Mouse (Mus musculus): ENCODE results near the gene Gm16181. TPM values are rescaled to one million over a fixed set of nuclear protein-coding genes. Genes with fewer than 3 reads are reported as not detected.

Gene Gm16181
- total RNA-seq, 2 experiments from 2014 or later = not detected

- no peak for ATAC-seq (replicated peaks; ENCODE audit: poor library complexity)
These were observed 42.9 kb downstream of the Gm16181 start for GRCm38 (mm10) chr17:35263523-35263883.

GRCm38 (mm10) chr17:35267399-35268086, 46.9 kb downstream of the Gm16181 start:
- ATAC-seq (replicated peaks; ENCODE audit: poor library complexity) = no peak

- peak; percentile 89 for ATAC-seq (replicated peaks; ENCODE audit: poor library complexity)
These were observed 49.2 kb downstream of the Gm16181 start for GRCm38 (mm10) chr17:35269653-35270347.

GRCm38 (mm10) chr17:35272249-35272648, 51.6 kb downstream of the Gm16181 start:
- ATAC-seq (replicated peaks; ENCODE audit: poor library complexity) = no peak

Other genes starting within 250 kb of the Gm16181 start
Only the 30 nearest of the 38 such genes appear.
- 0.93 and 1.9 TPM in 2 replicates for gene Sapcd1, start 192.8 kb upstream of the Gm16181 start, total RNA-seq (2015)
- gene Sapcd1, start 192.8 kb upstream of the Gm16181 start, total RNA-seq (2017) = 1.5 TPM in 1 of 2 replicates, not detected in the other
- gene Msh5, start 174.1 kb upstream of the Gm16181 start, total RNA-seq (2015) = 4.2 and 5.7 TPM in 2 replicates
- 2.4 and 3.5 TPM in 2 replicates for gene Msh5, start 174.1 kb upstream of the Gm16181 start, total RNA-seq (2017)
- 209 and 248 TPM in 2 replicates for gene Clic1, start 170.9 kb upstream of the Gm16181 start, total RNA-seq (2015)
- 225 and 254 TPM in 2 replicates for gene Clic1, start 170.9 kb upstream of the Gm16181 start, total RNA-seq (2017)
- 1.8 and 2.6 TPM in 2 replicates for gene Ddah2, start 161.8 kb upstream of the Gm16181 start, total RNA-seq (2015)
- 1.9 and 3.5 TPM in 2 replicates for gene Ddah2, start 161.8 kb upstream of the Gm16181 start, total RNA-seq (2017)
- not detected in 2 replicates for gene Ly6g6c, start 155.4 kb upstream of the Gm16181 start, total RNA-seq (2015)
- not detected in 2 replicates for gene Ly6g6c, start 155.4 kb upstream of the Gm16181 start, total RNA-seq (2017)
- not detected in 2 replicates for gene Mpig6b, start 154.7 kb upstream of the Gm16181 start, total RNA-seq (2015)
- not detected in 2 replicates for gene Mpig6b, start 154.7 kb upstream of the Gm16181 start, total RNA-seq (2017)
- not detected in 2 replicates for gene Ly6g6e, start 143.9 kb upstream of the Gm16181 start, total RNA-seq (2015)
- gene Ly6g6e, start 143.9 kb upstream of the Gm16181 start, total RNA-seq (2017) = not detected in 2 replicates
- not detected in 2 replicates for gene Ly6g6d, start 142.8 kb upstream of the Gm16181 start, total RNA-seq (2015)
- not detected in 2 replicates for gene Ly6g6d, start 142.8 kb upstream of the Gm16181 start, total RNA-seq (2017)
- not detected in 2 replicates for gene Ly6g6f, start 135.2 kb upstream of the Gm16181 start, total RNA-seq (2015)
- not detected in 2 replicates for gene Ly6g6f, start 135.2 kb upstream of the Gm16181 start, total RNA-seq (2017)
- gene Abhd16a, start 131.6 kb upstream of the Gm16181 start, total RNA-seq (2015) = 17.5 and 21.1 TPM in 2 replicates
- 22.7 and 26.0 TPM in 2 replicates for gene Abhd16a, start 131.6 kb upstream of the Gm16181 start, total RNA-seq (2017)
- not detected in 2 replicates for gene Ly6g5c, start 112.6 kb upstream of the Gm16181 start, total RNA-seq (2015)
- not detected in 2 replicates for gene Ly6g5c, start 112.6 kb upstream of the Gm16181 start, total RNA-seq (2017)
- gene Ly6g5b, start 105.4 kb upstream of the Gm16181 start, total RNA-seq (2015) = 0.84 and 1.4 TPM in 2 replicates
- 0.27 and 0.92 TPM in 2 replicates for gene Ly6g5b, start 105.4 kb upstream of the Gm16181 start, total RNA-seq (2017)
- gene Gpank1, start 99.4 kb upstream of the Gm16181 start, total RNA-seq (2015) = 20.3 and 20.7 TPM in 2 replicates
- gene Gpank1, start 99.4 kb upstream of the Gm16181 start, total RNA-seq (2017) = 33.9 and 36.8 TPM in 2 replicates
- gene Csnk2b, start 98.8 kb upstream of the Gm16181 start, total RNA-seq (2015) = 411 and 443 TPM in 2 replicates
- 375 TPM in 2 replicates for gene Csnk2b, start 98.8 kb upstream of the Gm16181 start, total RNA-seq (2017)
- 1.5 and 3.6 TPM in 2 replicates for gene D17H6S53E, start 94.5 kb upstream of the Gm16181 start, total RNA-seq (2015)
- 7.7 and 7.9 TPM in 2 replicates for gene D17H6S53E, start 94.5 kb upstream of the Gm16181 start, total RNA-seq (2017)
- not detected in 2 replicates for gene Apom, start 88.8 kb upstream of the Gm16181 start, total RNA-seq (2015)
- gene Apom, start 88.8 kb upstream of the Gm16181 start, total RNA-seq (2017) = not detected in 2 replicates
- 73.9 and 78.5 TPM in 2 replicates for gene Bag6, start 85.7 kb upstream of the Gm16181 start, total RNA-seq (2015)
- gene Bag6, start 85.7 kb upstream of the Gm16181 start, total RNA-seq (2017) = 77.3 and 88.5 TPM in 2 replicates
- 228 and 262 TPM in 2 replicates for gene Prrc2a, start 55.9 kb upstream of the Gm16181 start, total RNA-seq (2015)
- 59.6 and 63.9 TPM in 2 replicates for gene Prrc2a, start 55.9 kb upstream of the Gm16181 start, total RNA-seq (2017)
- 5.8 and 12.4 TPM in 2 replicates for gene Aif1, start 44.8 kb upstream of the Gm16181 start, total RNA-seq (2015)
- 8.9 and 11.5 TPM in 2 replicates for gene Aif1, start 44.8 kb upstream of the Gm16181 start, total RNA-seq (2017)
- 65.2 and 70.1 TPM in 2 replicates for gene Lst1, start 32.4 kb upstream of the Gm16181 start, total RNA-seq (2015)
- gene Lst1, start 32.4 kb upstream of the Gm16181 start, total RNA-seq (2017) = 47.2 and 99.6 TPM in 2 replicates
- gene Ltb, start 26.4 kb upstream of the Gm16181 start, total RNA-seq (2015) = 0.22 and 0.81 TPM in 2 replicates
- 0.47 and 4.4 TPM in 2 replicates for gene Ltb, start 26.4 kb upstream of the Gm16181 start, total RNA-seq (2017)
- 18.6 and 33.2 TPM in 2 replicates for gene Tnf, start 18.8 kb upstream of the Gm16181 start, total RNA-seq (2015)
- gene Tnf, start 18.8 kb upstream of the Gm16181 start, total RNA-seq (2017) = 11.1 and 16.4 TPM in 2 replicates
- gene Lta, start 15.5 kb upstream of the Gm16181 start, total RNA-seq (2015) = not detected in 2 replicates
- gene Lta, start 15.5 kb upstream of the Gm16181 start, total RNA-seq (2017) = not detected in 2 replicates
- gene Atp6v1g2, start 12.8 kb downstream of the Gm16181 start, total RNA-seq (2015) = 4.1 and 6.9 TPM in 2 replicates
- gene Atp6v1g2, start 12.8 kb downstream of the Gm16181 start, total RNA-seq (2017) = 1.1 and 2.4 TPM in 2 replicates
- gene Nfkbil1, start 15.0 kb downstream of the Gm16181 start, total RNA-seq (2015) = 1.9 and 3.1 TPM in 2 replicates
- 6.7 and 8.0 TPM in 2 replicates for gene Nfkbil1, start 15.0 kb downstream of the Gm16181 start, total RNA-seq (2017)
- 289 and 314 TPM in 2 replicates for gene Ddx39b, start 20.9 kb downstream of the Gm16181 start, total RNA-seq (2015)
- gene Ddx39b, start 20.9 kb downstream of the Gm16181 start, total RNA-seq (2017) = 188 and 193 TPM in 2 replicates
- 248 and 262 TPM in 2 replicates for gene H2-D1, start 41.9 kb downstream of the Gm16181 start, total RNA-seq (2015)
- gene H2-D1, start 41.9 kb downstream of the Gm16181 start, total RNA-seq (2017) = 464 and 467 TPM in 2 replicates
- not detected in 2 replicates for gene H2-Q1, start 99.6 kb downstream of the Gm16181 start, total RNA-seq (2015)
- gene H2-Q1, start 99.6 kb downstream of the Gm16181 start, total RNA-seq (2017) = not detected in 2 replicates
- gene H2-Q2, start 121.4 kb downstream of the Gm16181 start, total RNA-seq (2015) = not detected in 2 replicates
- not detected in 2 replicates for gene H2-Q2, start 121.4 kb downstream of the Gm16181 start, total RNA-seq (2017)
- 10.6 and 18.1 TPM in 2 replicates for gene H2-Q4, start 158.8 kb downstream of the Gm16181 start, total RNA-seq (2015)
- 24.4 and 31.4 TPM in 2 replicates for gene H2-Q4, start 158.8 kb downstream of the Gm16181 start, total RNA-seq (2017)

All from megakaryocyte progenitor cell, adult 5-6 weeks (primary cell).